Mouse (Mus musculus): ENCODE data around the gene Hist1h1a. TPM values are rescaled to one million over a fixed set of nuclear protein-coding genes. Genes with fewer than 3 reads are reported as not detected.
"Not testable (repeated sequence)": the region's sequence is repeated elsewhere in the genome, so short reads cannot be mapped to it uniquely, and the experiment has no call there.

Gene Hist1h1a
- polyA plus RNA-seq, 1 experiment, result 4.3 TPM

DNA sequence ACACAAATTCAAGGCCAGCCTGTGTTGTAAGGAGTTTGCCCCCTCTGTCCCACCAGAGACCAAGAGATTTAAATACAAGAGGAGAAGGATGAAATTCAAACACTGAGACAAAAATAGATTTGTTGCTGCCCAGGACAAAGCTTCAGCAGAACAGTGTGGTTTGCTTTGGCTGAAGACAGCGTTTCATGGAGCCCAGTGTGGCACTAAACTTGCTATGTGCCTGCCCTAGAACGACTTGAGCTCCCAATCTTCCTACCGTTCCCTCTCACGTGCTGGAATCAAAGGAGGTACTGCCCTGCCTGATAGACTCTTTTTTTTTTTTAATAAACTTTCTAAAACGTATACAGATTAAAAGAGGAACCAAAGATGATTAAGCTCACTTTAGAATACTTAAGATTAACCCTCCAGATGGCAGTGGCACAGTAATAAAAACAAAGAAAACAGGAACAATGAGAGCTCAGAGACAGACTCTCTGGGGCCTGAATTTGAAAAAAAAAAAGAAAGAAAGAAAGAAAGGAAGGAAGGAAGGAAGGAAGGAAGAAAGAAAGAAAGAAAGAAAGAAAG, 5.5 kb downstream of the Hist1h1a start:
- Histone ChIP-seq H3K36me3 (ENCODE audit: control insufficient read depth, insufficient read depth, low read length) (no peaks in the 10 kb centered on the region), H3K27me3 (ENCODE audit: control insufficient read depth, insufficient read depth, low read length) (no peaks in the 10 kb centered on the region), H3K27ac (ENCODE audit: control insufficient read depth, insufficient read depth, low read depth, low read length) (no peak overlapping the region), H3K4me1 (ENCODE audit: control insufficient read depth, insufficient read depth, low read length) (peaks cover 16% of the 10 kb centered on the region), H3K4me3 (ENCODE audit: control insufficient read depth, low read depth, low read length) (no peak overlapping the region)
- TF ChIP-seq CTCF (IDR thresholded peaks at IDR 0.05; ENCODE audit: control insufficient read depth, insufficient read depth, insufficient replicate concordance, low read depth, low read length) (no peak), POLR2A (IDR thresholded peaks at IDR 0.05; ENCODE audit: control insufficient read depth, low read depth, low read length) (no peak)

GRCm38 (mm10) chr13:23769613-23770012, 6.1 kb downstream of the Hist1h1a start, which contains the start of gene Trim38:
Trim38 (plus strand) TSS chr13:23769913.
- not testable (repeated sequence) for H3K27ac ChIP-seq (ENCODE audit: control insufficient read depth, insufficient read depth, low read depth, low read length); H3K4me3 ChIP-seq (ENCODE audit: control insufficient read depth, low read depth, low read length); H3K36me3 ChIP-seq (ENCODE audit: control insufficient read depth, insufficient read depth, low read length); H3K27me3 ChIP-seq (ENCODE audit: control insufficient read depth, insufficient read depth, low read length)
- H3K4me1 ChIP-seq (ENCODE audit: control insufficient read depth, insufficient read depth, low read length), result peaks cover 14% of the 10 kb centered on the region

GRCm38 (mm10) chr13:23772561-23773313, 9.3 kb downstream of the Hist1h1a start:
- peak overlapping the region; percentile 40; the same call in 1 of the 2 replicates for H3K4me3 ChIP-seq (ENCODE audit: control insufficient read depth, low read depth, low read length)
- H3K4me1 ChIP-seq (ENCODE audit: control insufficient read depth, insufficient read depth, low read length), result peaks cover 9% of the 10 kb centered on the region
- H3K27ac ChIP-seq (ENCODE audit: control insufficient read depth, insufficient read depth, low read depth, low read length), result 0 out of 2 replicates have a peak overlapping the region, but pooled peaks have one; percentile 18
- no peaks in the 10 kb centered on the region for H3K36me3 ChIP-seq (ENCODE audit: control insufficient read depth, insufficient read depth, low read length)
- H3K27me3 ChIP-seq (ENCODE audit: control insufficient read depth, insufficient read depth, low read length), result no peaks in the 10 kb centered on the region
- TF ChIP-seq POLR2A (IDR thresholded peaks at IDR 0.05; ENCODE audit: control insufficient read depth, low read depth, low read length), result no peak
- TF ChIP-seq CTCF (IDR thresholded peaks at IDR 0.05; ENCODE audit: control insufficient read depth, insufficient read depth, insufficient replicate concordance, low read depth, low read length), result no peak

DNA sequence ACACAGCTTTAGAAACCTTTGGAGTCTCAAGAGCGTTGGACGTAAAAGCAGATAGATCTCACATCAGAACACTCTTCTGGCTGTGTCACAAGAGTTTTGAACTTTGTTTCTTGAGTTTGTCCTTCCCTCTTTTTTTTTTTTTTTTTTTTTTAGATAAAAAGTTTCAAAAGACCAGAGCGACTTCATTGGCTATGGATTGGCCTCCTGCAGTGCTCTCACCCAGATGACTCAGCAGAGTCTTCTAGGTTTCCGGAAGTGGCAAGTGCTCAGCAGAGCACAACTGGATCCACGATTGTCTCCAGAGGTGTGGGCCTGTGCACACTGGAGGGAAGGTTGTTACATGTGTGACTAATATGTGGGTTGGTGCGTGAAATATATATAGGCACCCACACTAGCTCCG, 14.9 kb downstream of the Hist1h1a start:
- Histone ChIP-seq H3K4me3 (ENCODE audit: control insufficient read depth, low read depth, low read length) (peak overlapping the region; percentile 30), H3K36me3 (ENCODE audit: control insufficient read depth, insufficient read depth, low read length) (no peaks in the 10 kb centered on the region), H3K27ac (ENCODE audit: control insufficient read depth, insufficient read depth, low read depth, low read length) (no peak overlapping the region), H3K27me3 (ENCODE audit: control insufficient read depth, insufficient read depth, low read length) (no peaks in the 10 kb centered on the region), H3K4me1 (ENCODE audit: control insufficient read depth, insufficient read depth, low read length) (no peaks in the 10 kb centered on the region; the same call in 1 of the 2 replicates)
- TF ChIP-seq CTCF (IDR thresholded peaks at IDR 0.05; ENCODE audit: control insufficient read depth, insufficient read depth, insufficient replicate concordance, low read depth, low read length), result no peak
- TF ChIP-seq POLR2A (IDR thresholded peaks at IDR 0.05; ENCODE audit: control insufficient read depth, low read depth, low read length), result no peak

- Histone ChIP-seq H3K4me3 (ENCODE audit: control insufficient read depth, low read depth, low read length) (no peak overlapping the region), H3K27ac (ENCODE audit: control insufficient read depth, insufficient read depth, low read depth, low read length) (no peak overlapping the region), H3K27me3 (ENCODE audit: control insufficient read depth, insufficient read depth, low read length) (no peaks in the 10 kb centered on the region), H3K36me3 (ENCODE audit: control insufficient read depth, insufficient read depth, low read length) (no peaks in the 10 kb centered on the region), H3K4me1 (ENCODE audit: control insufficient read depth, insufficient read depth, low read length) (no peaks in the 10 kb centered on the region; the same call in 1 of the 2 replicates)
- TF ChIP-seq CTCF (IDR thresholded peaks at IDR 0.05; ENCODE audit: control insufficient read depth, insufficient read depth, insufficient replicate concordance, low read depth, low read length), result no peak
Observed at GRCm38 (mm10) chr13:23779025-23779424, 15.6 kb downstream of the Hist1h1a start.

GRCm38 (mm10) chr13:23792520-23792919, 29.1 kb downstream of the Hist1h1a start:
- TF ChIP-seq CTCF (IDR thresholded peaks at IDR 0.05; ENCODE audit: control insufficient read depth, insufficient read depth, insufficient replicate concordance, low read depth, low read length), result no peak; the same call in 1 of the 2 replicates
- TF ChIP-seq POLR2A (IDR thresholded peaks at IDR 0.05; ENCODE audit: control insufficient read depth, low read depth, low read length), result no peak
- Histone ChIP-seq H3K36me3 (ENCODE audit: control insufficient read depth, insufficient read depth, low read length) (no peaks in the 10 kb centered on the region), H3K27me3 (ENCODE audit: control insufficient read depth, insufficient read depth, low read length) (no peaks in the 10 kb centered on the region), H3K4me1 (ENCODE audit: control insufficient read depth, insufficient read depth, low read length) (no peaks in the 10 kb centered on the region), H3K27ac (ENCODE audit: control insufficient read depth, insufficient read depth, low read depth, low read length) (no peak overlapping the region), H3K4me3 (ENCODE audit: control insufficient read depth, low read depth, low read length) (no peak overlapping the region)

- Histone ChIP-seq H3K36me3 (ENCODE audit: control insufficient read depth, insufficient read depth, low read length) (no peaks in the 10 kb centered on the region), H3K4me3 (ENCODE audit: control insufficient read depth, low read depth, low read length) (no peak overlapping the region), H3K27me3 (ENCODE audit: control insufficient read depth, insufficient read depth, low read length) (no peaks in the 10 kb centered on the region), H3K27ac (ENCODE audit: control insufficient read depth, insufficient read depth, low read depth, low read length) (no peak overlapping the region), H3K4me1 (ENCODE audit: control insufficient read depth, insufficient read depth, low read length) (no peaks in the 10 kb centered on the region)
- TF ChIP-seq CTCF (IDR thresholded peaks at IDR 0.05; ENCODE audit: control insufficient read depth, insufficient read depth, insufficient replicate concordance, low read depth, low read length) (no peak), POLR2A (IDR thresholded peaks at IDR 0.05; ENCODE audit: control insufficient read depth, low read depth, low read length) (no peak)
Observed at GRCm38 (mm10) chr13:23799405-23799804, 35.9 kb downstream of the Hist1h1a start.

Measured in testis, adult 2 months (tissue).